Mouse (Mus musculus): ENCODE data around the gene Ormdl3. TPM values are rescaled to one million over a fixed set of nuclear protein-coding genes. Genes with fewer than 3 reads are reported as not detected.
A peak's percentile ranks its signal among the peaks of the same experiment; 100 is the strongest.
"Not testable (repeated sequence)": the region's sequence is repeated elsewhere in the genome, so short reads cannot be mapped to it uniquely, and the experiment has no call there.

Ormdl3 gene
- polyA plus RNA-seq (2011; ENCODE audit: insufficient read depth, insufficient read length, low read depth, missing spikeins): 19.3 and 20.0 TPM in 2 replicates

GRCm38 (mm10) chr11:98586892-98587563, at the start of gene Ormdl3:
Gene Ormdl3 (minus strand): TSS chr11:98587368.
- H3K27me3 ChIP-seq (ENCODE audit: control insufficient read depth, insufficient read depth, low read length, poor library complexity, severe bottlenecking): no peaks in the 10 kb centered on the region
- H3K9me3 ChIP-seq (replicated peaks; ENCODE audit: control insufficient read depth, insufficient read depth, low read length, poor library complexity, severe bottlenecking): no peaks in the 10 kb centered on the region
- peak within 1 kb of the TSS; percentile 75 for H3K9ac ChIP-seq (ENCODE audit: low read depth, poor library complexity, severe bottlenecking)
- H3K27ac ChIP-seq (ENCODE audit: insufficient read depth, low read length): peak within 1 kb of the TSS; percentile 29
- H3K4me1 ChIP-seq (ENCODE audit: control insufficient read depth, insufficient read depth, low read length): no peaks in the 10 kb centered on the region
- H3K36me3 ChIP-seq (ENCODE audit: control insufficient read depth, insufficient read depth, low read length, poor library complexity, severe bottlenecking): peaks cover 9% of the 10 kb centered on the region
- no peak for TF ChIP-seq EP300 (IDR thresholded peaks at IDR 0.05; ENCODE audit: insufficient read depth, low read depth, low read length)
- no peak for TF ChIP-seq POLR2A (IDR thresholded peaks at IDR 0.05; ENCODE audit: insufficient read depth, low read length)
- no peak for TF ChIP-seq CTCF (IDR thresholded peaks at IDR 0.05; ENCODE audit: low read depth, low read length)
- peak within 1 kb of the TSS; percentile 75 for H3K4me3 ChIP-seq (ENCODE audit: low read depth, low read length)

DNA sequence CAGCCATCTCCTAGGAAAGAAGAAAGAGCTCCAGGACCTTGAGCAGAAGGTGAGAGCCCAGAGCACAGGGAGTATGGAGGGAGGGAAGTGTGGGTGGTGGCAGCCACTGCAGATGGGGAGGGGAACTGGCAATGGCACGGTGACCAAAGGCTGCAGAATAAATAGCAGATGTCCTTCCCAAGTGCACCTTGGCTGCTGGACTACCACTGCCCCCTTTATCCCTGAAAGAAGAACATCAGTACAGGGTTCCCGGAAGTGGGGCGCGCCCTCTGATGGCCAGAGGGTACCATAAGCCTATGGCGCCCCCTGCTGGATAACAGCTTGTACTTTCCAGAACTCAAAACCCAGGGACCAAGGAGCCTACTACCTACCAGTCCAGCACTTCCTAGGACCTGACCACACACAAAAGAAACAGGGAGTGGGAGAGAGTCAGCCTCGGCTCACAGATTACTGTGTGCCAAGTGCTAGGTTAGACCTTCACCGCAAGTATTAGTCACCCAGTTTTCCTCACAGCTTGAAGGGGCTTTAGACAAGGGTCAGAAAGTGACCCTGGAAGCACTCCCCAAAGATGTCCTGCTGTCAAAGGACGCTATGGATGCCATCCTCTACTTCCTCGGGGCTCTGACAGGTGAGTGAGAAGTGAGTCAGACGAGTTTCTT, 48.3 kb upstream of the Ormdl3 start:
- not testable (repeated sequence) for H3K4me3 ChIP-seq (ENCODE audit: low read depth, low read length); H3K9me3 ChIP-seq (replicated peaks; ENCODE audit: control insufficient read depth, insufficient read depth, low read length, poor library complexity, severe bottlenecking); H3K4me1 ChIP-seq (ENCODE audit: control insufficient read depth, insufficient read depth, low read length); H3K27me3 ChIP-seq (ENCODE audit: control insufficient read depth, insufficient read depth, low read length, poor library complexity, severe bottlenecking); H3K27ac ChIP-seq (ENCODE audit: insufficient read depth, low read length); H3K9ac ChIP-seq (ENCODE audit: low read depth, poor library complexity, severe bottlenecking); H3K36me3 ChIP-seq (ENCODE audit: control insufficient read depth, insufficient read depth, low read length, poor library complexity, severe bottlenecking)
- TF ChIP-seq CTCF (IDR thresholded peaks at IDR 0.05; ENCODE audit: low read depth, low read length): peak; percentile 41

GRCm38 (mm10) chr11:98630646-98631045, 43.5 kb upstream of the Ormdl3 start:
- no peak overlapping the region for H3K4me3 ChIP-seq (ENCODE audit: low read depth, low read length)
- H3K36me3 ChIP-seq (ENCODE audit: control insufficient read depth, insufficient read depth, low read length, poor library complexity, severe bottlenecking): no peaks in the 10 kb centered on the region

DNA sequence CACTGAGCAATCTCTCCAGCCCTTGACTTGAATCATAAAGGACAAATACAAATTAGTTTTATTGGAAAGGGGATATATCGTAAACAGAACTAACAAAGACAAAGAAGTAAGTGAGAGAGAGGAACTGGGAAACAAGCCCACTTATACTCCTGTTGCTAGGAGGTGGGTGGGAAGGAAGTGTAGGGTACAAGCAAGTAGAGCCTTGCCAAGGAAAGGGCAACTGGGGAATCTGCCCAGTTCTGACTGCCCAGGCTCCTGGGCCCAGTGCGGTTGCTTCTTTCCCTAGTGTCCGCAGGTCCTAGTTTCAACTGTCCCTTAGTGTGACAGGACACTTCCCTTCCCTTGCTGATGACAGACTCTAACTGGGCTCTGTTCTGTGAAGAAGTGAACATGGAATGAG, 41.5 kb upstream of the Ormdl3 start:
- TF ChIP-seq EP300 (IDR thresholded peaks at IDR 0.05; ENCODE audit: insufficient read depth, low read depth, low read length): no peak
- TF ChIP-seq POLR2A (IDR thresholded peaks at IDR 0.05; ENCODE audit: insufficient read depth, low read length): no peak
- no peak for TF ChIP-seq CTCF (IDR thresholded peaks at IDR 0.05; ENCODE audit: low read depth, low read length)
- 0 out of 2 replicates have a peak, but pooled peaks cover 3% of the 10 kb centered on the region for H3K9me3 ChIP-seq (replicated peaks; ENCODE audit: control insufficient read depth, insufficient read depth, low read length, poor library complexity, severe bottlenecking)
- no peak overlapping the region for H3K27ac ChIP-seq (ENCODE audit: insufficient read depth, low read length)
- H3K4me3 ChIP-seq (ENCODE audit: low read depth, low read length): no peak overlapping the region
- no peaks in the 10 kb centered on the region for H3K36me3 ChIP-seq (ENCODE audit: control insufficient read depth, insufficient read depth, low read length, poor library complexity, severe bottlenecking)
- no peaks in the 10 kb centered on the region for H3K4me1 ChIP-seq (ENCODE audit: control insufficient read depth, insufficient read depth, low read length)
- H3K9ac ChIP-seq (ENCODE audit: low read depth, poor library complexity, severe bottlenecking): no peak overlapping the region
- H3K27me3 ChIP-seq (ENCODE audit: control insufficient read depth, insufficient read depth, low read length, poor library complexity, severe bottlenecking): no peaks in the 10 kb centered on the region

More at GRCm38 (mm10) chr11:98630646-98631045, 43.5 kb upstream of the Ormdl3 start:
- Histone ChIP-seq H3K9ac (ENCODE audit: low read depth, poor library complexity, severe bottlenecking) (no peak overlapping the region), H3K27me3 (ENCODE audit: control insufficient read depth, insufficient read depth, low read length, poor library complexity, severe bottlenecking) (no peaks in the 10 kb centered on the region), H3K9me3 (replicated peaks; ENCODE audit: control insufficient read depth, insufficient read depth, low read length, poor library complexity, severe bottlenecking) (no peaks in the 10 kb centered on the region), H3K4me1 (ENCODE audit: control insufficient read depth, insufficient read depth, low read length) (peaks cover 2% of the 10 kb centered on the region), H3K27ac (ENCODE audit: insufficient read depth, low read length) (no peak overlapping the region)
- TF ChIP-seq CTCF (IDR thresholded peaks at IDR 0.05; ENCODE audit: low read depth, low read length) (no peak), POLR2A (IDR thresholded peaks at IDR 0.05; ENCODE audit: insufficient read depth, low read length) (no peak), EP300 (IDR thresholded peaks at IDR 0.05; ENCODE audit: insufficient read depth, low read depth, low read length) (no peak)

DNA sequence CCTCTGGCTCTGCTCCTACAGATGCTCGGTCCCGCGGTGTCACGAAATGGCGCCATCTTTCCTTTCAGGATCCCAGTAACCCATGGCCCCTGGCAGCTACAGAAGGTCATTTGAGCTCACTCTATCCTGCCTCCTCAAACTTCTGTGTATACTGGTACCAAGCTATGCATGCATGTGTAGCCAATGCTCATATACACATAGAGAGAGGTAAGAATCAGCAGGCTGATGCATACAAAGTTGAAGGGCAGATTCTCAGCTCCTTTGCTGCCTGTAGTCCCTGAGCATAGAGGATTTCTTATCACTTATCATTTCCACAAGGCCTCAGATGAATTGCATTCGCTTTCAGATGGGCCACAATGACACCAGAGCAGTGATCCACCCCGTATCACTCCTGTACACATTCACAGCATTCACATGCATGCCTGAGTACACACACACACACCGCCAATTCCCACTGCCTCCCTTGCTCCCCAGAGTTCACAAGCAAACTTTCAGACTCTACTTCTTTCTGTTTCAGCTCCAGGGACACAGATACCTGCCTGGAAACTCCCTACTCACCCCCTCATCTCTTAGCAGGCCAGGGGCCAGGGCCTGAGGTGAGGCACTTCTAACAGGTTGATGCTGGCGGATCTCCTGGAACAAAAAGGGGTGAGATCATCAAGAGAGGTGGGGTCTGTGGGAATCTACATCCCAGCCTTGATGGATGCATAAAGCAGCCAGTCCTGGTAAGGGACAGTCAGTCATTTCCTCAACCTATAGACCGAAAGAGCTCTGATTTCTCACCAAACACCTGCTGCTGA, 38.6 kb upstream of the Ormdl3 start, which contains the start of the genes Gm12355 and Gsdma3:
Gm12355 (minus strand) TSS at position 51 of the 800 bp plus-strand sequence.
Gsdma3 (plus strand) TSS at position 750 of the 800 bp plus-strand sequence.
- Histone ChIP-seq H3K9ac (ENCODE audit: low read depth, poor library complexity, severe bottlenecking) (no peak within 1 kb of the TSS), H3K27me3 (ENCODE audit: control insufficient read depth, insufficient read depth, low read length, poor library complexity, severe bottlenecking) (no peaks in the 10 kb centered on the region), H3K4me3 (ENCODE audit: low read depth, low read length) (no peak within 1 kb of the TSS), H3K4me1 (ENCODE audit: control insufficient read depth, insufficient read depth, low read length) (no peaks in the 10 kb centered on the region), H3K36me3 (ENCODE audit: control insufficient read depth, insufficient read depth, low read length, poor library complexity, severe bottlenecking) (no peaks in the 10 kb centered on the region), H3K9me3 (replicated peaks; ENCODE audit: control insufficient read depth, insufficient read depth, low read length, poor library complexity, severe bottlenecking) (peaks cover 13% of the 10 kb centered on the region), H3K27ac (ENCODE audit: insufficient read depth, low read length) (no peak within 1 kb of the TSS)
- TF ChIP-seq POLR2A (IDR thresholded peaks at IDR 0.05; ENCODE audit: insufficient read depth, low read length) (no peak), CTCF (IDR thresholded peaks at IDR 0.05; ENCODE audit: low read depth, low read length) (no peak), EP300 (IDR thresholded peaks at IDR 0.05; ENCODE audit: insufficient read depth, low read depth, low read length) (no peak)

DNA sequence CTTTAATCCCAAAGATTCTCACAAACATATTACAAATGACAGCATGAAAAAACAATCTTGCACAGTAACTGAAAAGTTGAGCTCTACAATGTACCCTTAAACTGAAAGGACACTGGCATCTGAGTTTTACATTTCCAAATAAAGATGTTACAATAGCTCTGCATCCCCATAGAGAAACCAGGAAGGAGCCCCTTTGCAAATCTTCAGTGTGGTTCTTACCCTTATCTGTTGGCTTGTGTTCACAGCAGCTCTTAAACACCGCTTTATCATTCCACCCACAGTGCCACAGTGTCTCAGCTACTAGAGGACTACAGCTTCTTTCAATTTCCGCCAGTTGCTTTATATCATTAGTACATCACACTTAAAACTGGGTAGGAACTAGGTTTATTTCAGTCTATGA, 37.2 kb upstream of the Ormdl3 start:
- H3K4me1 ChIP-seq (ENCODE audit: control insufficient read depth, insufficient read depth, low read length); H3K27me3 ChIP-seq (ENCODE audit: control insufficient read depth, insufficient read depth, low read length, poor library complexity, severe bottlenecking); H3K27ac ChIP-seq (ENCODE audit: insufficient read depth, low read length); H3K4me3 ChIP-seq (ENCODE audit: low read depth, low read length); H3K36me3 ChIP-seq (ENCODE audit: control insufficient read depth, insufficient read depth, low read length, poor library complexity, severe bottlenecking); H3K9ac ChIP-seq (ENCODE audit: low read depth, poor library complexity, severe bottlenecking): not testable (repeated sequence)
- H3K9me3 ChIP-seq (replicated peaks; ENCODE audit: control insufficient read depth, insufficient read depth, low read length, poor library complexity, severe bottlenecking): peaks cover 20% of the 10 kb centered on the region

DNA sequence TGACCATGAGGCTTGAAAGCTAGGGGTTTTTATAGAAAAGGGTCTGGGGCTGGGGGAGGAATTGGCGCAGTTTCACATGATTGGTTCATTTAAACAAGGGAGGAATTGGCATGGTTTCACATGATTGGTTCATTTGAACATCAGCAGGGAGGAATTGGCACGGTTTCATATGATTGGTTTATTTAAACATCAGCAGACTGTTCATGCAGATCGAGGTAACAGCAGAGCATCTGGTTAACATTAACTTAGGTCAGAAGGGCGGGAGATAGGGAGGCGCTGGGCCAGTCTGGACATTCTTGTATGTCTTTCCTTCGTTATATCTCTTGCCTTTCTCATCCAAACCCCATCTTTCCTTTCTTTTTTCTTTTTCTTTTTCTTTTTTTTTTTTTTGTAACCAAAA, 36.8 kb upstream of the Ormdl3 start:
- H3K4me1 ChIP-seq (ENCODE audit: control insufficient read depth, insufficient read depth, low read length); H3K9ac ChIP-seq (ENCODE audit: low read depth, poor library complexity, severe bottlenecking); H3K4me3 ChIP-seq (ENCODE audit: low read depth, low read length); H3K27me3 ChIP-seq (ENCODE audit: control insufficient read depth, insufficient read depth, low read length, poor library complexity, severe bottlenecking); H3K36me3 ChIP-seq (ENCODE audit: control insufficient read depth, insufficient read depth, low read length, poor library complexity, severe bottlenecking); H3K27ac ChIP-seq (ENCODE audit: insufficient read depth, low read length): not testable (repeated sequence)
- H3K9me3 ChIP-seq (replicated peaks; ENCODE audit: control insufficient read depth, insufficient read depth, low read length, poor library complexity, severe bottlenecking): peaks cover 20% of the 10 kb centered on the region
